Mouse (Mus musculus) intestine, embryonic 14.5 days (tissue): ENCODE data around the gene Pard3b. TPM values are rescaled to one million over a fixed set of nuclear protein-coding genes. Genes with fewer than 3 reads are reported as not detected.

Experiments
- ATAC-seq: fragments of 200-750 bp; cut with Nextera tagmentation; replicated peaks from 2 replicates; pipeline ENCODE4 v1.8.0; 2017; ENCODE audit warnings: low read depth, moderate number of reproducible peaks, moderate TSS enrichment, moderate library complexity; ENCODE audit not compliant: low FRiP score, low TSS enrichment
- DNase-seq: peaks from one replicate; pipeline ENCODE4 v3.0.0-alpha.2; 2018; ENCODE audit warnings: low spot score
- H3K27ac ChIP-seq: fragments of 300-500 bp; sonication (generic); 2 replicates; pipeline ENCODE4 v1.5.1; 2014; ENCODE audit warnings: low read depth, mild to moderate bottlenecking, control low read depth
- H3K27me3 ChIP-seq: fragments of 300-500 bp; sonication (generic); replicated peaks from 2 replicates; pipeline ENCODE4 v1.6.1; 2014; ENCODE audit warnings: low read length, control low read depth; ENCODE audit not compliant: control insufficient read depth, insufficient read depth
- H3K36me3 ChIP-seq: fragments of 300-500 bp; sonication (generic); 2 replicates; pipeline ENCODE4 v1.6.1; 2014; ENCODE audit warnings: low read length, control low read depth; ENCODE audit not compliant: control insufficient read depth, insufficient read depth
- H3K4me1 ChIP-seq: fragments of 300-500 bp; sonication (generic); replicated peaks from 2 replicates; pipeline ENCODE4 v1.6.1; 2014; ENCODE audit warnings: low read length, control low read depth, mixed read lengths; ENCODE audit not compliant: control insufficient read depth, insufficient read depth
- H3K4me2 ChIP-seq: fragments of 300-500 bp; sonication (generic); 2 replicates; pipeline ENCODE4 v1.6.1; 2014; ENCODE audit warnings: low read length
- H3K4me3 ChIP-seq: fragments of 300-500 bp; sonication (generic); 2 replicates; pipeline ENCODE4 v1.5.1; 2014; ENCODE audit warnings: low read depth, low read length, control low read depth, mixed read lengths
- H3K9ac ChIP-seq: fragments of 300-500 bp; sonication (generic); 2 replicates; pipeline ENCODE4 v1.6.1; 2014; ENCODE audit warnings: mild to moderate bottlenecking, low read length
- H3K9me3 ChIP-seq: fragments of 300-500 bp; sonication (generic); 2 replicates; pipeline ENCODE4 v1.6.1; 2016; ENCODE audit warnings: low read length, control low read depth; ENCODE audit not compliant: control insufficient read depth
- WGBS: fragments of 180-500 bp; shearing (Covaris S2); extraction: QIAGEN DNeasy Blood & Tissue Kit; methylation state at CpG from one replicate; pipeline ENCODE4 v1.1.7; 2014; 5-methylcytosine and 5-hydroxymethylcytosine counted together
- polyA plus RNA-seq: library from polyadenylated mRNA; unstranded; fragments of >200 nt; fragmentation: Nextera tagmentation; extraction: Ambion mirVana; gene quantifications from 2 replicates; pipeline ENCODE4 v1.2.1, GENCODE M21; 2014

Pard3b gene
- polyA plus RNA-seq, 1 experiment from 2014 or later: 37.7 TPM

DNA sequence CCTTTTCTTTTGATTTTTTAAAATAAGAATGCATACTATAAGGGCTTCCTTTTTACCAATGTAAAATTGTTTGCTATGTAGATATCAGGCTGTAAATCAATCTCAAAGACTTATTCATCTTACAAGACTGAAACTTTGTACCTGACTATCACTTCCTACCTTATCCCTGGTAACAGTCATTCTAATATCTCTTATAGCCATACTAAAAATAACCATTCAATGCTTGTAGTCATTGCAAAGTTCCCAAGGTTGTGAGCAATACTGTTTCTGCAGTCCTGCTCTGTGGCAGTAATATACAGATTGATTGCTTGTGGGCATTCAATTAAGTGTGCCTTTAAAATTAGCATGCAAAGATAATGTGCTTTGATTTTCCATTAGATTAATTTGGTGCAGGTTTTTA lies 72.9 kb downstream of the Pard3b start:
- Histone ChIP-seq H3K27ac (no peak overlapping the region), H3K4me1 (no peaks in the 10 kb centered on the region), H3K36me3 (no peaks in the 10 kb centered on the region), H3K27me3 (no peaks in the 10 kb centered on the region), H3K9ac (no peak overlapping the region), H3K4me3 (no peak overlapping the region), H3K4me2 (no peak overlapping the region), H3K9me3 (no peaks in the 10 kb centered on the region)
- DNase-seq (no peak), ATAC-seq (no peak)

- Histone ChIP-seq H3K9ac (no peak overlapping the region), H3K9me3 (peaks cover 5% of the 10 kb centered on the region; the same call in 1 of the 2 replicates), H3K27ac (no peak overlapping the region), H3K36me3 (no peaks in the 10 kb centered on the region), H3K4me3 (no peak overlapping the region), H3K4me1 (no peaks in the 10 kb centered on the region), H3K27me3 (no peaks in the 10 kb centered on the region), H3K4me2 (no peak overlapping the region)
- 51% methylated on average over 4 of the region's 4 CpGs for WGBS
- ATAC-seq (no peak), DNase-seq (no peak)
Observed at GRCm38 (mm10) chr1:61729654-61730053, 91.0 kb downstream of the Pard3b start.

GRCm38 (mm10) chr1:61736550-61736949 lies 97.9 kb downstream of the Pard3b start:
- no peaks in the 10 kb centered on the region for H3K9me3 ChIP-seq
- WGBS: 70% methylated on average over 1 of the region's 1 CpGs
- no peak overlapping the region for H3K9ac ChIP-seq
- H3K4me3 ChIP-seq: no peak overlapping the region
- ATAC-seq (no peak), DNase-seq (no peak)
- no peak overlapping the region for H3K4me2 ChIP-seq
- no peaks in the 10 kb centered on the region for H3K36me3 ChIP-seq
- peaks cover 8% of the 10 kb centered on the region; the same call in 1 of the 2 replicates for H3K4me1 ChIP-seq
- H3K27me3 ChIP-seq: no peaks in the 10 kb centered on the region
- no peak overlapping the region for H3K27ac ChIP-seq

- Histone ChIP-seq H3K9me3 (no peaks in the 10 kb centered on the region), H3K36me3 (no peaks in the 10 kb centered on the region), H3K4me2 (no peak overlapping the region), H3K27me3 (no peaks in the 10 kb centered on the region), H3K4me1 (peaks cover 5% of the 10 kb centered on the region; the same call in 1 of the 2 replicates), H3K27ac (no peak overlapping the region), H3K4me3 (no peak overlapping the region), H3K9ac (no peak overlapping the region)
- no peak for DNase-seq
- ATAC-seq: no peak
Observed at GRCm38 (mm10) chr1:61742831-61743230, 104.2 kb downstream of the Pard3b start.

- no peaks in the 10 kb centered on the region for H3K9me3 ChIP-seq
- ATAC-seq: no peak
Observed at GRCm38 (mm10) chr1:61747481-61747880, 108.9 kb downstream of the Pard3b start.

DNA sequence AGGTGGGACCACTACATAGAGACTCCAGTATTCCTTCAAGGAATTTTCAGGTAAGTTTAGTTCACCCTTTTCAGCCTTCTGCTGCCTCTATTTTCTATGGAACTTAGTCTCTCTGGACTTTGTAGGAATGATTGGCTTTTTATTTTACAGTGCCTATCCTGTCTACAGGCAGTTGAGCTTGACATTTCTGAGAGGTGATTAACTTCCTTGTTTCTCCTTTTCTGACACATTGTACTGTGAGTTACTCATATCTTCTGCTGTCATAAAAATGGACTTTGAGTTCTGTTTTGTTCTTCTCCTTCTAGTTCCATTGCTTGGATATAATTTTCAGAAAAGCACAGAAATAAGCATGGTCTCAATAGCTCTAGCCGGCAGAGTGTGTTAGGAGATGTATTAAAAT lies 112.4 kb downstream of the Pard3b start:
- H3K4me3 ChIP-seq: no peak overlapping the region
- H3K4me2 ChIP-seq: no peak overlapping the region
- no peak overlapping the region for H3K9ac ChIP-seq
- DNase-seq (no peak), ATAC-seq (no peak)
- no peaks in the 10 kb centered on the region for H3K27me3 ChIP-seq
- no peak overlapping the region for H3K27ac ChIP-seq
- H3K4me1 ChIP-seq: no peaks in the 10 kb centered on the region
- no peaks in the 10 kb centered on the region for H3K36me3 ChIP-seq
- no peaks in the 10 kb centered on the region for H3K9me3 ChIP-seq
- 85% methylated on average over 1 of the region's 1 CpGs for WGBS

More at GRCm38 (mm10) chr1:61747481-61747880, 108.9 kb downstream of the Pard3b start:
- Histone ChIP-seq H3K36me3 (no peaks in the 10 kb centered on the region), H3K4me3 (no peak overlapping the region), H3K4me1 (no peaks in the 10 kb centered on the region), H3K9ac (no peak overlapping the region), H3K4me2 (no peak overlapping the region), H3K27me3 (no peaks in the 10 kb centered on the region), H3K27ac (no peak overlapping the region)
- no peak for DNase-seq

- no peaks in the 10 kb centered on the region for H3K27me3 ChIP-seq
- no peaks in the 10 kb centered on the region for H3K36me3 ChIP-seq
- no peak overlapping the region for H3K4me2 ChIP-seq
- no peak overlapping the region for H3K9ac ChIP-seq
- ATAC-seq: no peak
- no peaks in the 10 kb centered on the region for H3K4me1 ChIP-seq
- 50% methylated on average over 1 of the region's 1 CpGs for whole genome bisulfite sequencing
- no peaks in the 10 kb centered on the region for H3K9me3 ChIP-seq
- DNase-seq: no peak
- no peak overlapping the region for H3K27ac ChIP-seq
- no peak overlapping the region for H3K4me3 ChIP-seq
Observed at GRCm38 (mm10) chr1:61756771-61757170, 118.1 kb downstream of the Pard3b start.

DNA sequence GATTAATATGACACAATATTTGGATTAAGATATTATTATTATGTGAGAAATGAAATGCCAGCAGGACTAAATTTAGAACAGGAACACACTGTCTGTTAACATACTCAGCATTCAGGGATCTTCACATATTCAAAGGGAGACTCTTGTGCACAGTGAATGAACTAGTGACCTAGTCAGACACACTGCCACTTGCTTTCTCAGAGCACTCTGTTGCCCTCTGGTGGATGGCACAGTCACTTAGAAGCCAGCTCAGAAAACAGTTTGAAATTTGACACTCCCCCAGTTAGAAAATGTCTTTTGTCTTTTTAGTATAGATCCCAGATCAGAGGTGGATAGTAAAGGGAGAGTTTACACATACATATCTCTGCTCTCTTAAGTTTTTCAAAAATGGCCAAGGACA lies 132.6 kb downstream of the Pard3b start:
- no peaks in the 10 kb centered on the region for H3K36me3 ChIP-seq
- peak; percentile 63 for DNase-seq
- H3K9ac ChIP-seq: no peak overlapping the region
- no peaks in the 10 kb centered on the region for H3K9me3 ChIP-seq
- H3K27ac ChIP-seq: no peak overlapping the region
- ATAC-seq: peak; percentile 72; the same call in 1 of the 2 replicates
- 0 out of 2 replicates have a peak, but pooled peaks cover 4% of the 10 kb centered on the region for H3K4me1 ChIP-seq
- no peaks in the 10 kb centered on the region for H3K27me3 ChIP-seq
- no peak overlapping the region for H3K4me2 ChIP-seq
- no peak overlapping the region for H3K4me3 ChIP-seq

DNA sequence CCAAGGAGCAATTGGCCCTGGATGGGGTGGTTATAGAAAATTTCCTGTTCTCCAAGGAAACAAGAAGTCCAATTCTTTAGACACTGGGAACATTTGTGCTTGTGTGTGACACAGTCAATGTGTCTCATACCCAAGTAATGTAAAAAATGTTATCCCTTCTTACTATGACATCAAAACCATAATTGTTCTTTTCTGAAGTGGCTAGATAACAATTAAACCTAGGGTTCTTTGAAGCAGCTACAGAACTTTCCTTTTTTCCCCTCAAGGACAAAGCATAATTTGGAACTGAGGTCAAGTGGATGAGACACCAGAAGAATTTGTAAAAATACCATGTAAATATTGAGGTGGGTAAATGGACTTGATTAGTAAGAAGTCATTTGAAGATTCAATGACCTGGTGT lies 140.1 kb downstream of the Pard3b start:
- Histone ChIP-seq H3K9me3 (no peaks in the 10 kb centered on the region), H3K4me3 (no peak overlapping the region), H3K4me2 (no peak overlapping the region), H3K9ac (no peak overlapping the region), H3K27me3 (no peaks in the 10 kb centered on the region), H3K27ac (no peak overlapping the region), H3K36me3 (no peaks in the 10 kb centered on the region), H3K4me1 (0 out of 2 replicates have a peak, but pooled peaks cover 3% of the 10 kb centered on the region)
- DNase-seq (no peak), ATAC-seq (no peak)
